Mouse (Mus musculus): ENCODE data around the gene Usf3. TPM values are rescaled to one million over a fixed set of nuclear protein-coding genes. Genes with fewer than 3 reads are reported as not detected.

Usf3 gene
- polyA plus RNA-seq, 1 experiment from 2014 or later = 4.7 TPM

DNA sequence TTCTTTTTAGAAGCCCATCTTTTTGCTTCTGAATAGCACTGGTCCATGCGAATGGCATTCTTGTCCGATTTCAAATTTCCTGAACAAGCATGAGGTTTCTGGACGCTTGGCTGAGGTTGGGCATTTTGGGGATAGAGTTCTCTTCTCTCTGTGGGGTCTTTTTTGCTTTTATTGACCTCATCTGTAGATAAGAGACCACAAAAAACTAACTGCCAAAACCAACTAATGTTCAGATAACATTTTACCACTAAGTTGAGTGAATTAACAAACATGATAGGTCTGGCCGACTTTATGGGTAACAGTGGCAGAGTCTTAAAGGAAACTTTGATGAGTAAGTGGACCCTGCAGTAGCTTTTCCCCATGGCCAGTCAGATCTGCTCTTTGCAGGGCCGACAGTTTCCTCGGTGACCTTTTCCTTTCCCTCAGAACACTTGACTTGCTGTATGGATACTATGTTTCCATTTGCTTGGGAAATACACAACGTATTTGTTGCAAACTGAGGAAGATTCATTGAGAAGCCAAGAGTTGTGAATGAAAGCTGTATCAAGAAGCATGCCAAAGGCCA, 1.0 kb downstream of the Usf3 start:
- no peaks in the 10 kb centered on the region for H3K27me3 ChIP-seq (ENCODE audit: control insufficient read depth, insufficient read depth, low read length)
- H3K36me3 ChIP-seq (ENCODE audit: control insufficient read depth, insufficient read depth, low read length) = no peaks in the 10 kb centered on the region
- no peaks in the 10 kb centered on the region for H3K9me3 ChIP-seq (ENCODE audit: control insufficient read depth, low read length)
- no peak for ATAC-seq (ENCODE audit: insufficient number of reproducible peaks, insufficient read depth, low FRiP score, low read depth)
- H3K4me1 ChIP-seq (ENCODE audit: control insufficient read depth in 2 of 2, insufficient read depth in 2 of 2, low read length in 2 of 2) = peaks cover 4 to 16% of the 10 kb centered on the region in 2 experiments
- peak overlapping the region; percentile 82 to 98 for H3K27ac ChIP-seq (replicated peaks in 1 of 2; ENCODE audit: control insufficient read depth in 1 of 2, insufficient read depth in 1 of 2, low read depth in 2 of 2, low read length in 2 of 2)
- 11% methylated on average over 7 of the region's 7 CpGs for WGBS
- peak overlapping the region; percentile 66 for H3K4me2 ChIP-seq (ENCODE audit: low read length)
- peak overlapping the region; percentile 79 to 80 for H3K4me3 ChIP-seq (ENCODE audit: control insufficient read depth in 1 of 2, insufficient read depth in 1 of 2, low read depth in 1 of 2, low read length in 2 of 2)
- H3K9ac ChIP-seq (ENCODE audit: low read length) = peak overlapping the region; percentile 97

DNA sequence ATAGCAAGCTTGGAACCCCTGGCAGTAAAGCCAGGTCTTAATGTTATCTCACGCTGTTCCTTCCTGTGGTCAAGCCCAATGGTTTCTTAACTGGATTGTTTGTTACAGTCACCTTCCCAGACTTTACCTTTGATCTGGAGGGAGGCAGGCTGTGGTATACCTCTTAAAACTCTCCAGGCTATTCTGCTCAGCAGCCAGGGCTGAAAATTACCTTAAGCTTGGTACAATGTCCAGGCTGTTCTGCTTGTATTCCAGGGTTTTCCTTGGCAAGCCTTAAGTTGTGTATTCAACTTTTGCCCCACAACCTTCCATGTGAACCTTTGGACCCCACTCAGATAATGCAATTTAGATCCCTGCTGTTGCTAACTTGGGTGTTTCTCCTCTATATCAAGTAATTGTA, 2.0 kb downstream of the Usf3 start:
- Histone ChIP-seq H3K9ac (ENCODE audit: low read length) (no peak overlapping the region), H3K27ac (replicated peaks in 1 of 2; ENCODE audit: control insufficient read depth in 1 of 2, insufficient read depth in 1 of 2, low read depth in 2 of 2, low read length in 2 of 2) (no peak overlapping the region), H3K4me1 (ENCODE audit: control insufficient read depth in 2 of 2, insufficient read depth in 2 of 2, low read length in 2 of 2) (peaks cover 4 to 16% of the 10 kb centered on the region in 2 experiments), H3K36me3 (ENCODE audit: control insufficient read depth, insufficient read depth, low read length) (no peaks in the 10 kb centered on the region), H3K27me3 (ENCODE audit: control insufficient read depth, insufficient read depth, low read length) (no peaks in the 10 kb centered on the region), H3K4me3 (ENCODE audit: control insufficient read depth in 1 of 2, insufficient read depth in 1 of 2, low read depth in 1 of 2, low read length in 2 of 2) (no peak overlapping the region), H3K4me2 (ENCODE audit: low read length) (peak overlapping the region; percentile 66; the same call in 1 of the 2 replicates), H3K9me3 (ENCODE audit: control insufficient read depth, low read length) (no peaks in the 10 kb centered on the region)
- ATAC-seq (ENCODE audit: insufficient number of reproducible peaks, insufficient read depth, low FRiP score, low read depth) = no peak
- WGBS = 45% methylated on average over 1 of the region's 1 CpGs

DNA sequence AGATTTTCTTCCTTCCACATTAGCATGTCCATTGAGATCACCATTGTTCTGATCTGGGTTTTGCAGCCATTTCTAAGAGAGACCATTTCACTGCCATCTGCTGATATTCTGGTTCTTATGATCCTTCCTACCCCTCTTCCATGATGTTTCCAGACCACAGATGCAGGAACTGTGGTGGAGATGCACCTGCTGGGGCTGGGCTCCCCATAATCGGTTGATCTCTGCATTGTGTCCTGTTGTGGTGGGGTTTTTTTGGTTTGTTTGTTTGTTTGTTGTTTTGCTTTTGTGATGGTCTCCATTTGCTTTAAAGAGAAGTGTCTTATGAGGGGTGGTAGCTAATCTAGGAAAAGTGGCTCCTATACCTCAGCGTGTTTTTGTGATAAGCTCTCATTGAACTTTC, 3.5 kb downstream of the Usf3 start:
- H3K27me3 ChIP-seq (ENCODE audit: control insufficient read depth, insufficient read depth, low read length) = no peaks in the 10 kb centered on the region
- H3K4me2 ChIP-seq (ENCODE audit: low read length) = no peak overlapping the region
- H3K9ac ChIP-seq (ENCODE audit: low read length) = no peak overlapping the region
- 0 out of 2 replicates have a peak, but pooled peaks cover 2% of the 10 kb centered on the region for H3K36me3 ChIP-seq (ENCODE audit: control insufficient read depth, insufficient read depth, low read length)
- no peaks in the 10 kb centered on the region for H3K9me3 ChIP-seq (ENCODE audit: control insufficient read depth, low read length)
- no peak overlapping the region for H3K4me3 ChIP-seq (ENCODE audit: control insufficient read depth in 1 of 2, insufficient read depth in 1 of 2, low read depth in 1 of 2, low read length in 2 of 2)
- ATAC-seq (ENCODE audit: insufficient number of reproducible peaks, insufficient read depth, low FRiP score, low read depth) = no peak
- peaks cover 4 to 16% of the 10 kb centered on the region in 2 experiments for H3K4me1 ChIP-seq (ENCODE audit: control insufficient read depth in 2 of 2, insufficient read depth in 2 of 2, low read length in 2 of 2)
- H3K27ac ChIP-seq (replicated peaks in 1 of 2; ENCODE audit: control insufficient read depth in 1 of 2, insufficient read depth in 1 of 2, low read depth in 2 of 2, low read length in 2 of 2) = no peak overlapping the region
- WGBS = 93% methylated on average over 2 of the region's 2 CpGs

DNA sequence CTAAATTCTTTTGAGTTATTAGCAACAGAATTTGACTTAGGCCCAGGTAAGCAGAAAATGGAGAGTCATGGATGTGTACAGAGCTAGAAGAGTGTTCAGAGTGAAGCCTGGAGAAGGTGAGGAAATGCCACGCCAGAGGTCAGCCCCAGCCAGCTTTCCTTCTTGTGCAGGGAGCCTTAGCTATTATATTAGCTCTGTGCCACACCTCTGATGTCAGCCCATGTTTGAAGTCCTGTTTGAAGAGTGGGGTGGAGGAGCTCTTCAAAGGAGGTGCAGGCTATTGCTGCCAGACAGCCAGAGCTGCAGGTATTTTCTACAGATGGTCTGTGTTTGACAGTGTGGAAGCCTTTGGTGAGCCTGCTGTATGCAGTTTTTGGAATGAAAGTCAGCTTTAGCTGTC, 5.5 kb downstream of the Usf3 start:
- no peak for ATAC-seq (ENCODE audit: insufficient number of reproducible peaks, insufficient read depth, low FRiP score, low read depth)
- H3K36me3 ChIP-seq (ENCODE audit: control insufficient read depth, insufficient read depth, low read length) = 0 out of 2 replicates have a peak, but pooled peaks cover 5% of the 10 kb centered on the region
- H3K27me3 ChIP-seq (ENCODE audit: control insufficient read depth, insufficient read depth, low read length) = no peaks in the 10 kb centered on the region
- no peak overlapping the region for H3K4me2 ChIP-seq (ENCODE audit: low read length)
- H3K4me1 ChIP-seq (ENCODE audit: control insufficient read depth in 2 of 2, insufficient read depth in 2 of 2, low read length in 2 of 2) = peaks cover 3 to 16% of the 10 kb centered on the region in 2 experiments; a peak in 3 of 4 replicates
- H3K27ac ChIP-seq (replicated peaks in 1 of 2; ENCODE audit: control insufficient read depth in 1 of 2, insufficient read depth in 1 of 2, low read depth in 2 of 2, low read length in 2 of 2) = no peak overlapping the region
- no peak overlapping the region for H3K9ac ChIP-seq (ENCODE audit: low read length)
- H3K4me3 ChIP-seq (ENCODE audit: control insufficient read depth in 1 of 2, insufficient read depth in 1 of 2, low read depth in 1 of 2, low read length in 2 of 2) = no peak overlapping the region
- 76% methylated on average over 1 of the region's 1 CpGs for WGBS
- H3K9me3 ChIP-seq (ENCODE audit: control insufficient read depth, low read length) = no peaks in the 10 kb centered on the region

DNA sequence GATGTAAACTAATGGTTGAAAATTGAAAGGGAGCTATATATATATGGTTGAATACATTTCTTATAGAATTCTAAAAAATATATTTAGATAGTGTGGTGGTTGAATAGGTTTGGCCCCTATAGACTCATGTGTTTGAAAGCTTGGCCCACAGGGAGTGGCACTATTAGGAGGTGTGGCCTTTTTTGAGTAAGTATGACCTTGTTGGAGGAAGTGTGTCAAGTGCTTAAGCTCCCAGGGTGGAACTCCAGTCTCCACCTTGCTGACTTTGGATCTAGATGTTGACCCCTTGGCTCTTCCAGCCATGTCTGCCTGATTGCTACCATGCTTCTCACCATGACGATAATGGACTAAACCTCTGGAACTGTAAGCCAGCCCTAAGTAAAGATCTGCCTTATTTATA, 9.6 kb downstream of the Usf3 start:
- H3K36me3 ChIP-seq (ENCODE audit: control insufficient read depth, insufficient read depth, low read length) = 0 out of 2 replicates have a peak, but pooled peaks cover 5% of the 10 kb centered on the region
- 91% methylated on average over 1 of the region's 1 CpGs for WGBS
- H3K4me3 ChIP-seq (ENCODE audit: control insufficient read depth in 1 of 2, insufficient read depth in 1 of 2, low read depth in 1 of 2, low read length in 2 of 2) = no peak overlapping the region
- H3K27me3 ChIP-seq (ENCODE audit: control insufficient read depth, insufficient read depth, low read length) = no peaks in the 10 kb centered on the region
- ATAC-seq (ENCODE audit: insufficient number of reproducible peaks, insufficient read depth, low FRiP score, low read depth) = no peak
- no peaks in the 10 kb centered on the region for H3K4me1 ChIP-seq (ENCODE audit: control insufficient read depth in 2 of 2, insufficient read depth in 2 of 2, low read length in 2 of 2)
- no peak overlapping the region for H3K27ac ChIP-seq (replicated peaks in 1 of 2; ENCODE audit: control insufficient read depth in 1 of 2, insufficient read depth in 1 of 2, low read depth in 2 of 2, low read length in 2 of 2)
- no peak overlapping the region for H3K4me2 ChIP-seq (ENCODE audit: low read length)
- no peaks in the 10 kb centered on the region for H3K9me3 ChIP-seq (ENCODE audit: control insufficient read depth, low read length)
- no peak overlapping the region for H3K9ac ChIP-seq (ENCODE audit: low read length)

DNA sequence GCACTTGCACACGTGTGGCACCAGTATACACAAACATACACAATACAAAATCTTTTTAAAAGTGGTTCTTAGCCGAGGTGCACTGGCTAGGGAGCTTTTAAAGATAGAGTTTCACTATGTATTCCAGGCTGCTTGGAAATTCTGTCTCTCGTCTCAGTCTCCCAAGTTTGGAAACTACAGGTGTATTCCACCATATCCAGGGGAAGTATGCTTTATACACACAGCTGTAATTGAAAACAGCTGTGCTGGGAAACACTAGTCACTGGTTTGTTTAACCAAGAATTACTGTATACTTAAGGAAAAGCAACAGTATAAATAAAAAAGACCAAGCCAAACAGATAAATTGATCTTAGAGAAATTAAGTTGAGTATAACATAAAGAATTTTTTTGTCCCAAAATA, 11.7 kb downstream of the Usf3 start:
- H3K4me1 ChIP-seq (ENCODE audit: control insufficient read depth in 2 of 2, insufficient read depth in 2 of 2, low read length in 2 of 2) = no peaks in the 10 kb centered on the region
- H3K9me3 ChIP-seq (ENCODE audit: control insufficient read depth, low read length) = no peaks in the 10 kb centered on the region
- H3K27me3 ChIP-seq (ENCODE audit: control insufficient read depth, insufficient read depth, low read length) = no peaks in the 10 kb centered on the region
- no peak overlapping the region for H3K27ac ChIP-seq (replicated peaks in 1 of 2; ENCODE audit: control insufficient read depth in 1 of 2, insufficient read depth in 1 of 2, low read depth in 2 of 2, low read length in 2 of 2)
- no peak overlapping the region for H3K4me3 ChIP-seq (ENCODE audit: control insufficient read depth in 1 of 2, insufficient read depth in 1 of 2, low read depth in 1 of 2, low read length in 2 of 2)
- no peak overlapping the region for H3K4me2 ChIP-seq (ENCODE audit: low read length)
- no peak overlapping the region for H3K9ac ChIP-seq (ENCODE audit: low read length)
- no peak for ATAC-seq (ENCODE audit: insufficient number of reproducible peaks, insufficient read depth, low FRiP score, low read depth)
- WGBS = 87% methylated on average over 3 of the region's 3 CpGs
- H3K36me3 ChIP-seq (ENCODE audit: control insufficient read depth, insufficient read depth, low read length) = 0 out of 2 replicates have a peak, but pooled peaks cover 5% of the 10 kb centered on the region

DNA sequence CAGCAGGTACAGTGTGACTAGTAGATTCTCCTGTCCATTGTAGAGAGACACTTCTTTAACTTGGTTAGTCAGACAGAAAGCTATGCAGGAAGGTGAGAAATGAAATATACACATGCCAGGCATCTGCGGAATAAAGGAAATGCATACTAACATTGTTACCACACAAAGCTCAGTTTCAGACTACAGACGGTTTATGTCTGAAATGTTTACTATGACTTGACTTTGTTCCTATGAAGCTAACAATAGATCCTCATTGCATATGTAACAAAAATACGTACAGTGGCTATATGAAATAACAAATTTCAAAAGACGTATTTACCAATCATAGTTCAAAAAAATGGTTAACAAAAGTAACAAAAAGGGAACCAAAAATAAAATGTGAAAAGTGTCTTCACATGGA, 14.1 kb downstream of the Usf3 start:
- Histone ChIP-seq H3K4me2 (ENCODE audit: low read length) (no peak overlapping the region), H3K27me3 (ENCODE audit: control insufficient read depth, insufficient read depth, low read length) (no peaks in the 10 kb centered on the region), H3K4me3 (ENCODE audit: control insufficient read depth in 1 of 2, insufficient read depth in 1 of 2, low read depth in 1 of 2, low read length in 2 of 2) (no peak overlapping the region), H3K4me1 (ENCODE audit: control insufficient read depth in 2 of 2, insufficient read depth in 2 of 2, low read length in 2 of 2) (peaks cover 2 to 9% of the 10 kb centered on the region in 2 experiments; a peak in 1 of 4 replicates), H3K36me3 (ENCODE audit: control insufficient read depth, insufficient read depth, low read length) (no peaks in the 10 kb centered on the region), H3K9ac (ENCODE audit: low read length) (no peak overlapping the region), H3K27ac (replicated peaks in 1 of 2; ENCODE audit: control insufficient read depth in 1 of 2, insufficient read depth in 1 of 2, low read depth in 2 of 2, low read length in 2 of 2) (no peak overlapping the region), H3K9me3 (ENCODE audit: control insufficient read depth, low read length) (no peaks in the 10 kb centered on the region)
- no peak for ATAC-seq (ENCODE audit: insufficient number of reproducible peaks, insufficient read depth, low FRiP score, low read depth)
- 94% methylated on average over 4 of the region's 4 CpGs for WGBS

DNA sequence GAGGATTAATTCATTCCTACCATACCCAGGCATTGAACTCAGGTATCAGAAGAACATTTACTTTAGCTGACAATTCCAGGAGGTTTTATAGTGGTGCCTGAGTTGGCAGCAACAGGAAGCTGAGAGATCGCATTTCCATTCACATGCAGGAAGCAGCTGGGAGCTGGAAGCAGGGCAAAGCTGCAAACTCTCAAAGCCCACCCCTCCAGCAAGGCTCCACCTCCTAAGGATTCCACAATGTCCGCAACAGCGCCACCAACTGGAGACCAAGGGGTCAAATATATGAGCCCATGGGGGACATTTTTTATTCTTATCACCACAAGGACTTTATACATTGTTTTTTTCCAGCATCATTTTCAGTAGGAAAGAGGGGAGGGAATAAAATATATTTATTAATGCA, 15.7 kb downstream of the Usf3 start:
- Histone ChIP-seq H3K27me3 (ENCODE audit: control insufficient read depth, insufficient read depth, low read length) (no peaks in the 10 kb centered on the region), H3K4me3 (ENCODE audit: control insufficient read depth in 1 of 2, insufficient read depth in 1 of 2, low read depth in 1 of 2, low read length in 2 of 2) (no peak overlapping the region), H3K4me1 (ENCODE audit: control insufficient read depth in 2 of 2, insufficient read depth in 2 of 2, low read length in 2 of 2) (peaks cover 2 to 13% of the 10 kb centered on the region in 2 experiments; a peak in 1 of 4 replicates), H3K4me2 (ENCODE audit: low read length) (no peak overlapping the region), H3K36me3 (ENCODE audit: control insufficient read depth, insufficient read depth, low read length) (no peaks in the 10 kb centered on the region), H3K9me3 (ENCODE audit: control insufficient read depth, low read length) (no peaks in the 10 kb centered on the region), H3K27ac (replicated peaks in 1 of 2; ENCODE audit: control insufficient read depth in 1 of 2, insufficient read depth in 1 of 2, low read depth in 2 of 2, low read length in 2 of 2) (no peak overlapping the region), H3K9ac (ENCODE audit: low read length) (no peak overlapping the region)
- ATAC-seq (ENCODE audit: insufficient number of reproducible peaks, insufficient read depth, low FRiP score, low read depth) = no peak
- 82% methylated on average over 3 of the region's 3 CpGs for WGBS

Measured in heart, embryonic 14.5 days (tissue).